Mouse (Mus musculus) frontal cortex, postnatal 36 days (tissue): Measurements from ENCODE around the gene Pabpn1.

Source experiments
- DNase-seq, 2 experiments: peaks; one replicate each; pipeline ENCODE4 v3.0.0; 2022; ENCODE audit warnings: low spot score in 2 of 2

The Pabpn1 gene

GRCm38 (mm10) chr14:54893651-54894181 lies 1.4 kb downstream of the Pabpn1 start:
- DNase-seq: peak; percentile 98 to 99

GRCm38 (mm10) chr14:54894296-54895151 lies 2.2 kb downstream of the Pabpn1 start:
- peak; percentile 31 to 38 for DNase-seq

DNA sequence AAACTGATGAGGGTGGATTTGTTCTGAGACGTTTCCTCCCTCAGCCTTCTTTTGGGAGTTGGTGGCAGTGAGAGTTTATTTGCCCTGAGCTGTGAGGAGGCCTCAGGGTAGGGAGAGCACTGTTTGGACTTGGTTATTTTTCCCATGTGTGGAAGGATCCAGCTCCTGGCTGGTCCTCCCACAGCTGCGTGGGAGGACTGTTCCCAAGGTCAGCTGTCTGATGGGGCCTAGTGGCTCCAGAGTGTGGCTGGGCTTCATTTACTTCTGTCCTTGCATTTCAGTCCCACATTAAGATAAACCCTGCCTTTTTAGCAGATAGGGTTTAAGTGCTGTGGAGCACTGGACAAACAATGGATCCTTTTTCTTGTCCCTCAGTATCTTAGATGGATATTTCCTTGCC lies 5.1 kb downstream of the Pabpn1 start:
- no peak for DNase-seq

GRCm38 (mm10) chr14:54900383-54900782 lies 8.1 kb downstream of the Pabpn1 start:
- peak; percentile 67 to 89 for DNase-seq

- no peak for DNase-seq
Observed at GRCm38 (mm10) chr14:54903641-54904040, 11.3 kb downstream of the Pabpn1 start.

GRCm38 (mm10) chr14:54908682-54909081 lies 16.4 kb downstream of the Pabpn1 start:
- DNase-seq: no peak

GRCm38 (mm10) chr14:54912109-54912850 lies 20.0 kb downstream of the Pabpn1 start:
- DNase-seq: no peak

DNA sequence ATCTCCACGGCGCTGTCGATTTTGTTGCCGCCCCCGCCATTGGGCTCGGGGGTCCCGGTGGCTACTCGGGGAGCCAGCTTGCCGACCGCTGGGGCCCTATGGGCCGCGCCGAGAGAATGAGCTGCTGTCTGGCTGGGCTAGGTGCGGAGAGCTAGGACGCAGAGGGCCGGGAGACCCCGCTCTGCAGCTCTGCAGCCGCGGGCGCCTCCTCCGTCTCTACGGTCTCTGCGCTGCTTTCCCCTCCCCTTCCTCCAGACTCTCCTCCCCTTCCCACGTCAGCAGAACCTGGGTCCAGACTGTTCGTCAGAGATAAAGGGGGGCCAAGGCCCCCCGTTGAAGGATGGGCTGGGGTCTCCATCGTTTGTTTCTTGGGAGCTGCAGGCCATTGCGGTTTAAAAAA lies 20.6 kb downstream of the Pabpn1 start, which contains the start of gene Slc22a17:
Slc22a17 (minus strand) TSS at position 247 of the 400 bp plus-strand sequence.
- peak; percentile 84 to 86 for DNase-seq

DNA sequence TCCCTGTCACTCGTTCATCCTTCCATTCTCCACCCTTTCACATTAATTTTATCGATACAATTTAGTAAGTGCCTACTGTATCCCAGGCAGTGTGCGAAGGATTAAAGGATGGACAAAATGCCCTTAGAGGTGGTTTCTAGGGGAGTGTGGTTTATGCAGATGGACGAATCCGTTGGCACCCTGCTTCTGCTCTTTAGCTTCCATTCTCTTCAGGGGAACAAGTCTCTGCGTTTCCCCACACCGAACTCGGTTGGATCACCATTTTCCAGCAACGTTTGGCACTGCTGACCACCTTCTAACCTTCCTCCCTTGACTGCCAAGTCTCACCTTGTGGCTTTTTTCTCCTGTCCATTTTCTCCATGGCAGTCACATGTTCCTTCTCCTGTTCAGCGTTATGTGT lies 21.0 kb downstream of the Pabpn1 start:
- DNase-seq: peak in 1 of 2 experiments; percentile 31

- no peak for DNase-seq
Observed at GRCm38 (mm10) chr14:54920076-54920685, 27.9 kb downstream of the Pabpn1 start.

GRCm38 (mm10) chr14:54924641-54925348 lies 32.5 kb downstream of the Pabpn1 start:
- DNase-seq: no peak

DNA sequence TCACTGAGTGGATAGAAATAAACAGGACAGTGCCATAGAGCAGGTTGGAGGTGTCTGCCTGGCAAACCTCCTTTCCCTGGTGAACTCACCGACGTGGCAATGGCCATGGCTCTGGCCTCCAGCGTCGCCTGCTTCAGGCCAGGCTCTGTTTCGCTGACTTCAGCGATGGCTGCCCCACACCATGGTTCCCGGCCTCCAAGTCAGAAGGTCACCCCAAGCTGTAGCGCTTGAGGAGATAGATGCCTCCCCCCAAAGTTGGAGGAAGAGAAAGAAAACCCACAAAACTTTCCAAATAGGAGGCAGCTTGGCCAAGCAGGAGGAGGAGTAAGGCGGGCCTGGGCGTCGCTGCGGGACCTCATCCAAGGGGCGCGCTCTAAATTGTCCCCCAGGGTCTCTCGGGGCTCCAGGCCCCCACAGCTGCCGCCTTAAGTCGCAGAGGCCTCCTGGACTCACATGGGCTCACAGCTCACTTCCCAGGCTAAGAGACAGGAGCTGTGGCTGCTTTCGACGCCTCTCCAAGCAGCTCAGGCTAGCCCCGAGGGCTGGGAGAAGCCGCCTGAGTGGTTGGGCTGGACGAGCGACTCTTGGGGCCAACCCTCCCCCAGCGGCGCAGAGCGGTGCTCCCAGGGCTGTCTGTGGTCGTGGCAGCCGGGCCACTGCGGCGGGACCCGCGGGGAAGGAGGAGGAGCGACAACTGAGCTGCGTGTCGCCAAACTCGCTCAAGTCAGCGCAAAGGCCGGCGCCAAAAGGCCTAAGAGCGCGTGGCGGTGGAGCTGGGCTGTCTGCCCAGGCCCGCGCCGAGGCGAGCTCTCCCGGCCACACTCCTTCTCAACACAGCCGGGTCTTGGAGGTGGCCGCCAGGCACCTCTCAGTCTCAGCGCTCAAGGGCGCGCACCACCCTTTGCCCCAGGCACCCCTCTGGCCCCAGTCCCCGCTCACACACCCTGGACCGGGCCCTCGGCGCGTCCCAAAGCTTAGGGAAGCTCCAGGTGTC lies 33.3 kb downstream of the Pabpn1 start, which contains the start of gene Efs:
Efs (minus strand) TSS at position 778 of the 994 bp plus-strand sequence.
- peak; percentile 41 to 45 for DNase-seq

DNA sequence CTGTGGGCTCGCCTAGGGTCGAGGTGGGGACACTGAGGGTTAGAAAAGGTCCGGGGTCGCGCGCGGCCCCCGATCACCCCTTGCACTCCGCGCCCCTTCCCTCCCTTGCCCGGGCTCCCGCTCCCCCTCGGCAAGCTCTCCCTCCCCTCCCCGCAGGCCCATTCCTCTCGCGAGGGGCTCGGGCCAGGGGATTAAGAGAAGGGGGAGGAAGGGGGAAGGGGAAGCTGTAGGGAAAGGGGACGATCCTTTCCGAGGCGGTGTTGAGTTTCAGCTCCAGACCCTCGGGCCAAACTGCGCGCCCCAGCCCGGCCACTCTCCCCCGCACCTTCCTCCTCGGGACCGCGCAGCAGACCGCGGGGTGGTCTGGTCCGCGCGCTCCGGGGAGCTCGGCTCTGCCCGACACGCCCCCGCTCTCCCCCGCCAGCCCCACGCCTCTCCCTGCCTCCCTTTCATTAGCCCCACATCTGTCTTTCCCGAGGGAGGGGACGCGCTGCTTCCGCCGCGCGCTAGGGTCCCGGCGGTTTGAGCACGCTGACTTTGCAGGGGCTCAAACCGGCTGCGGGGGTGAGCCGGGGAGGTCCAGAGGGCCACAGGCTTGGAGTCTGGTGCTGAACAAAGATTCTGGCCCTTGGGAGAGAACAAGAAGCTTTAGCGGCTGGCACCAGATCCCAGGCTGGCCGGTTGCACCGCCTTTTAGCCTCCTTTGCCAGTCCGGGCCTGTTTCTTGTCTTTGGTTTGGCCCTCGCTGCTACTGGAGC lies 34.3 kb downstream of the Pabpn1 start:
- DNase-seq: peak; percentile 31 to 40

GRCm38 (mm10) chr14:54927296-54927695 lies 35.0 kb downstream of the Pabpn1 start:
- no peak for DNase-seq

DNA sequence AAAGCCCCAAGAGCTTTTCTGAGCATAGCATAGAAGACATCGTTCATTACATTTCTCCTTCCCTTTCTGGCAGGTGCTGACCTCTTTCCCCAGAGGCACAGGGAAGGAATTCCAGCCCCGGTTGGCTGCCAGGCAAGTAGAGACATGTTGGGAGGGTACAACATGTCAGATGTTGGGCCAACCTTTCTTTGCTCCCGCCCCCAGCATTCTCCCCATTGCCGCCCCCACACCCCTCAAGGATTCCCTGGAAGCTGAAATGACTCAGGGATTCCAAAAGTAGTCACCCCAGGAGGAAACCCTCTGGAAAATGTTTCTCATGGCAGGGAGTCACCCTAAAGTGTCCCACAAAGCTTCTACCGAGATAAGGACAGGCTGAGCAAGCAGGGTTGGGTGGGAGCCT lies 37.5 kb downstream of the Pabpn1 start:
- DNase-seq: no peak

DNA sequence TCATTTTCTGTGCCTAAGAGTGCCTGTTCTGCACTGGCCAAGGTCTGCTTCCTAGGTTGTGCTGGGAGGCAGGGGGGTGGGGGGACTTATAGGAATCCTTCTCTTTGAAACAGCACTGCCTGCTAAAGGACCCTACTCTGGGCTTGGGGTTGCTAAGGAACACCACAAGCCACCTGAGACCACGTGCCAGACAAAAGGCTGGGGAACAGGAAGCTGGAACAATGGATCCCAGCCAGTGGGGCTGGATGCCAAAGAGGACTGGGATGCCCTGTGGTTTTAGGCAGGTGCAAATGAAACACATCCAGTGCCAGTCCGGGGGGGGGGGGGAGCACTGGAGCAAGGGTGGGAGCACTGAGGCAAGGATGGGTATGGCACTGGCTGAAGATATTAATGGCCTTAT lies 38.1 kb downstream of the Pabpn1 start:
- no peak for DNase-seq

- DNase-seq: no peak
Observed at GRCm38 (mm10) chr14:54932645-54933150, 40.4 kb downstream of the Pabpn1 start, which contains the start of gene Il25. Gene Il25, plus strand, starts transcription at chr14:54932695.

GRCm38 (mm10) chr14:54935904-54936830 lies 43.9 kb downstream of the Pabpn1 start, which contains the start of gene Cmtm5:
Gene Cmtm5, plus strand, starts transcription at chr14:54936261.
- DNase-seq: peak; percentile 59 to 65
